Mouse (Mus musculus): ENCODE measurements around the gene Suclg2. TPM values are rescaled to one million over a fixed set of nuclear protein-coding genes. Genes with fewer than 3 reads are reported as not detected.

The Suclg2 gene
- polyA plus RNA-seq, 1 experiment from 2014 or later = 55.9 TPM

GRCm38 (mm10) chr6:95651391-95651876 is 67.2 kb downstream of the Suclg2 start:
- Histone ChIP-seq H3K36me3 (replicated peaks) (peaks cover 9% of the 10 kb centered on the region), H3K27ac (replicated peaks) (peak overlapping the region; percentile 67), H3K4me3 (no peak overlapping the region), H3K9me3 (no peaks in the 10 kb centered on the region), H3K27me3 (replicated peaks; ENCODE audit: low read depth, poor library complexity, severe bottlenecking) (no peaks in the 10 kb centered on the region), H3K4me1 (peaks cover 27% of the 10 kb centered on the region)
- WGBS = 29% methylated on average over 6 of the region's 6 CpGs
- peak; percentile 58 for DNase-seq (ENCODE audit: low spot score)

- Histone ChIP-seq H3K9me3 (no peaks in the 10 kb centered on the region), H3K27ac (replicated peaks) (peak overlapping the region; percentile 67)
- peak; percentile 54 for DNase-seq (ENCODE audit: low spot score)
Measured at GRCm38 (mm10) chr6:95650082-95650722, 68.4 kb downstream of the Suclg2 start.

GRCm38 (mm10) chr6:95649123-95649663 is 69.4 kb downstream of the Suclg2 start:
- no peak for DNase-seq (ENCODE audit: low spot score)
- no peaks in the 10 kb centered on the region for H3K9me3 ChIP-seq
- H3K27ac ChIP-seq (replicated peaks) = peak overlapping the region; percentile 5; the same call in 1 of the 2 replicates
- peaks cover 27% of the 10 kb centered on the region for H3K4me1 ChIP-seq
- H3K27me3 ChIP-seq (replicated peaks; ENCODE audit: low read depth, poor library complexity, severe bottlenecking) = no peaks in the 10 kb centered on the region
- 74% methylated on average over 10 of the region's 10 CpGs for WGBS
- H3K4me3 ChIP-seq = no peak overlapping the region
- H3K36me3 ChIP-seq (replicated peaks) = peaks cover 9% of the 10 kb centered on the region

More at GRCm38 (mm10) chr6:95650082-95650722, 68.4 kb downstream of the Suclg2 start:
- Histone ChIP-seq H3K4me3 (no peak overlapping the region), H3K27me3 (replicated peaks; ENCODE audit: low read depth, poor library complexity, severe bottlenecking) (no peaks in the 10 kb centered on the region), H3K4me1 (peaks cover 27% of the 10 kb centered on the region), H3K36me3 (replicated peaks) (peaks cover 9% of the 10 kb centered on the region)
- WGBS = 38% methylated on average over 13 of the region's 13 CpGs

- no peak for DNase-seq (ENCODE audit: low spot score)
- Histone ChIP-seq H3K27me3 (replicated peaks; ENCODE audit: low read depth, poor library complexity, severe bottlenecking) (no peaks in the 10 kb centered on the region), H3K27ac (replicated peaks) (no peak overlapping the region), H3K9me3 (no peaks in the 10 kb centered on the region), H3K4me1 (peaks cover 21% of the 10 kb centered on the region), H3K36me3 (replicated peaks) (no peaks in the 10 kb centered on the region), H3K4me3 (no peak overlapping the region)
- WGBS = 93% methylated on average over 2 of the region's 2 CpGs
Measured at GRCm38 (mm10) chr6:95637416-95637815, 81.2 kb downstream of the Suclg2 start.

GRCm38 (mm10) chr6:95635411-95635810 is 83.2 kb downstream of the Suclg2 start:
- 69% methylated on average over 2 of the region's 2 CpGs for WGBS
- H3K4me3 ChIP-seq = no peak overlapping the region

GRCm38 (mm10) chr6:95629071-95629470 is 89.5 kb downstream of the Suclg2 start:
- WGBS = 92% methylated on average over 7 of the region's 7 CpGs
- DNase-seq (ENCODE audit: low spot score) = no peak
- Histone ChIP-seq H3K9me3 (no peaks in the 10 kb centered on the region), H3K36me3 (replicated peaks) (no peaks in the 10 kb centered on the region), H3K4me3 (no peak overlapping the region), H3K4me1 (peaks cover 18% of the 10 kb centered on the region), H3K27me3 (replicated peaks; ENCODE audit: low read depth, poor library complexity, severe bottlenecking) (no peaks in the 10 kb centered on the region), H3K27ac (replicated peaks) (no peak overlapping the region)

More at GRCm38 (mm10) chr6:95635411-95635810, 83.2 kb downstream of the Suclg2 start:
- H3K27me3 ChIP-seq (replicated peaks; ENCODE audit: low read depth, poor library complexity, severe bottlenecking) = no peaks in the 10 kb centered on the region
- DNase-seq (ENCODE audit: low spot score) = no peak
- H3K4me1 ChIP-seq = peaks cover 21% of the 10 kb centered on the region
- no peaks in the 10 kb centered on the region for H3K9me3 ChIP-seq
- H3K36me3 ChIP-seq (replicated peaks) = no peaks in the 10 kb centered on the region
- no peak overlapping the region for H3K27ac ChIP-seq (replicated peaks)

- Histone ChIP-seq H3K4me1 (peaks cover 3% of the 10 kb centered on the region; the same call in 1 of the 2 replicates), H3K27me3 (replicated peaks; ENCODE audit: low read depth, poor library complexity, severe bottlenecking) (no peaks in the 10 kb centered on the region), H3K4me3 (no peak overlapping the region), H3K27ac (replicated peaks) (no peak overlapping the region), H3K9me3 (no peaks in the 10 kb centered on the region), H3K36me3 (replicated peaks) (no peaks in the 10 kb centered on the region)
- no peak for DNase-seq (ENCODE audit: low spot score)
- 87% methylated on average over 2 of the region's 2 CpGs for WGBS
Measured at GRCm38 (mm10) chr6:95621821-95622220, 96.8 kb downstream of the Suclg2 start.

- no peaks in the 10 kb centered on the region for H3K27me3 ChIP-seq (replicated peaks; ENCODE audit: low read depth, poor library complexity, severe bottlenecking)
- no peaks in the 10 kb centered on the region for H3K36me3 ChIP-seq (replicated peaks)
- peaks cover 3% of the 10 kb centered on the region; the same call in 1 of the 2 replicates for H3K4me1 ChIP-seq
- no peak overlapping the region for H3K4me3 ChIP-seq
- DNase-seq (ENCODE audit: low spot score) = no peak
- WGBS = 92% methylated on average over 4 of the region's 4 CpGs
- no peaks in the 10 kb centered on the region for H3K9me3 ChIP-seq
- H3K27ac ChIP-seq (replicated peaks) = no peak overlapping the region
Measured at GRCm38 (mm10) chr6:95620804-95621203, 97.8 kb downstream of the Suclg2 start.

GRCm38 (mm10) chr6:95619817-95620216 is 98.8 kb downstream of the Suclg2 start:
- Histone ChIP-seq H3K27ac (replicated peaks) (no peak overlapping the region), H3K36me3 (replicated peaks) (no peaks in the 10 kb centered on the region), H3K4me3 (no peak overlapping the region), H3K9me3 (no peaks in the 10 kb centered on the region), H3K4me1 (peaks cover 3% of the 10 kb centered on the region; the same call in 1 of the 2 replicates), H3K27me3 (replicated peaks; ENCODE audit: low read depth, poor library complexity, severe bottlenecking) (no peaks in the 10 kb centered on the region)
- DNase-seq (ENCODE audit: low spot score) = no peak

- Histone ChIP-seq H3K9me3 (no peaks in the 10 kb centered on the region), H3K27me3 (replicated peaks; ENCODE audit: low read depth, poor library complexity, severe bottlenecking) (no peaks in the 10 kb centered on the region), H3K27ac (replicated peaks) (no peak overlapping the region), H3K4me3 (no peak overlapping the region), H3K4me1 (peaks cover 3% of the 10 kb centered on the region; the same call in 1 of the 2 replicates), H3K36me3 (replicated peaks) (no peaks in the 10 kb centered on the region)
- no peak for DNase-seq (ENCODE audit: low spot score)
- 90% methylated on average over 4 of the region's 4 CpGs for WGBS
Measured at GRCm38 (mm10) chr6:95618434-95618833, 100.2 kb downstream of the Suclg2 start.

- Histone ChIP-seq H3K4me3 (no peak overlapping the region), H3K9me3 (no peaks in the 10 kb centered on the region), H3K4me1 (peaks cover 15% of the 10 kb centered on the region), H3K27me3 (replicated peaks; ENCODE audit: low read depth, poor library complexity, severe bottlenecking) (no peaks in the 10 kb centered on the region), H3K27ac (replicated peaks) (no peak overlapping the region), H3K36me3 (replicated peaks) (no peaks in the 10 kb centered on the region)
- 79% methylated on average over 3 of the region's 3 CpGs for WGBS
- DNase-seq (ENCODE audit: low spot score) = no peak
Measured at GRCm38 (mm10) chr6:95613228-95613627, 105.4 kb downstream of the Suclg2 start.

- DNase-seq (ENCODE audit: low spot score) = no peak
- Histone ChIP-seq H3K27me3 (replicated peaks; ENCODE audit: low read depth, poor library complexity, severe bottlenecking) (no peaks in the 10 kb centered on the region), H3K27ac (replicated peaks) (no peak overlapping the region), H3K9me3 (no peaks in the 10 kb centered on the region), H3K4me1 (peaks cover 15% of the 10 kb centered on the region), H3K4me3 (no peak overlapping the region), H3K36me3 (replicated peaks) (no peaks in the 10 kb centered on the region)
- 74% methylated on average over 3 of the region's 3 CpGs for WGBS
Measured at GRCm38 (mm10) chr6:95612412-95613022, 106.1 kb downstream of the Suclg2 start.

- WGBS = 83% methylated on average over 3 of the region's 3 CpGs
- H3K27me3 ChIP-seq (replicated peaks; ENCODE audit: low read depth, poor library complexity, severe bottlenecking) = no peaks in the 10 kb centered on the region
- DNase-seq (ENCODE audit: low spot score) = no peak
Measured at GRCm38 (mm10) chr6:95611059-95611458, 107.5 kb downstream of the Suclg2 start.

More at GRCm38 (mm10) chr6:95611059-95611458, 107.5 kb downstream of the Suclg2 start:
- no peak overlapping the region for H3K4me3 ChIP-seq
- H3K9me3 ChIP-seq = no peaks in the 10 kb centered on the region
- H3K36me3 ChIP-seq (replicated peaks) = no peaks in the 10 kb centered on the region; the same call in 1 of the 2 replicates
- peaks cover 15% of the 10 kb centered on the region for H3K4me1 ChIP-seq
- H3K27ac ChIP-seq (replicated peaks) = no peak overlapping the region

Data from embryonic facial prominence, embryonic 10.5 days (tissue).